Mouse (Mus musculus) adrenal gland, adult 2 months (tissue): Measurements from ENCODE around the gene Rnf115. TPM values are rescaled to one million over a fixed set of nuclear protein-coding genes. Genes with fewer than 3 reads are reported as not detected.
"Not testable (repeated sequence)": the region's sequence is repeated elsewhere in the genome, so short reads cannot be mapped to it uniquely, and the experiment has no call there.

Experiments used
- DNase-seq: peaks from one replicate; pipeline ENCODE4 v3.0.0; 2021
- polyA plus RNA-seq: library from polyadenylated mRNA; depleted of rRNA; stranded (reverse); fragments of >200 nt; gene quantifications from 2 replicates; pipeline ENCODE4 v1.2.3, GENCODE M21; 2012
- total RNA-seq, 2 experiments: library from RNA; stranded (reverse); gene quantifications; 2 replicates each; pipeline ENCODE4 v1.2.3; 2021

Gene Rnf115
- total and polyA plus RNA-seq, 3 experiments = 12.5 to 46.5 (median 39.4) TPM

DNA sequence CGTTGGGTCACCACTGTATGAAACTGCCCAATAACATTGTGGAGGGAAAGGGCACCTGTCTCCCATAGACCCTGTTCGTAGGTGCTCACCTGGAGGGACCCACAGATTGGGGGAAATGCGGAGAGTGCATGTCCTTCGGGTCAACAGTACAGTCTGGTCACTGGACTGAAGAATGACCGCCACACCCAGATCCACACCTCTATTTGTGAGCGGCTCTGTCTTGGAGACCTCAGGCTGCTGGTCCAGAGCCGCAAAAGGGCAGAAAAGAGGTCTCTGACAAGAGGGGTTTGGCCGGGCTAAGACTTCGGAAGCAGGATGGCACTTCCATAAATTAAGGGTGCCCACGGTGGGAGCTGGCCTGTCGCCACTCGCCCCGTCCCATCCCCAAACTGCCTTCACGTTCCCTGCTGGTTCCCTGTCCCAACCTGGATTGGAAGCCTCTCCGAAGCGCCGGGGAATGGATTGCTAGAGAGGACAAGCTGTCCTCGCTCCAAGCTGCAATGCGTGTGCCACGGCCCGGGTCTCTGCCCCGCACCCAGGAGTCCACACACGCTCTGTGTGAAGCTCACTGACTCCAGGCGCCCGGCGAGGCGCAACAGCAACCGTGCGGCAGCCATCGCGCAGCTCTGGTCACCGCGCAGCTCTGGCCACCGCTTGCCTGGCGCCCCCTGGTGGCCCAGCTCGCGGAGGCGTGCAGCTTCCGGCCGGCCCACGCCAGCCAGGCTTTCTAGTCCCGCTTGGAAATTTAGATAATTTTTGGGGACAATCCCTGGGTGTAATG lies 19.4 kb upstream of the Rnf115 start, which contains the start of gene Nudt17:
Gene Nudt17 (minus strand): TSS at position 660 of the 781 bp plus-strand sequence.
- DNase-seq = peak; percentile 86

DNA sequence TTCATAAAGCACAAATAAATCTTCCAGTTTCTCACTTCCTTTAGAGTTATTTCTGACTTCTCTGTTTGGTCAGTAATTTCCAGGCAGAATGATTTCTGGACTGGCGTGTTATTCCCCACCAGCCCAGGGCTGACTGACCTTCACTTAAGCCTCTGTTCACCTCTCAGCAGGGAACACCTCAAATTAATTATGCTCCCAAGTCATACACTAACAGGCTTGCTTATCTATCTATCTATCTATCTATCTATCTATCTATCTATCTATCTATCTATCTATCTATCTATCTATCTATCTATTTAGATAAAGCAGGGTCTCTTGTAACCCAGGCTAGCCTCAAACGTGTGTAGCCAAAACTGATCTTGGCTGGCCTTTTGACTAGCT lies 18.8 kb upstream of the Rnf115 start:
- no peak for DNase-seq

DNA sequence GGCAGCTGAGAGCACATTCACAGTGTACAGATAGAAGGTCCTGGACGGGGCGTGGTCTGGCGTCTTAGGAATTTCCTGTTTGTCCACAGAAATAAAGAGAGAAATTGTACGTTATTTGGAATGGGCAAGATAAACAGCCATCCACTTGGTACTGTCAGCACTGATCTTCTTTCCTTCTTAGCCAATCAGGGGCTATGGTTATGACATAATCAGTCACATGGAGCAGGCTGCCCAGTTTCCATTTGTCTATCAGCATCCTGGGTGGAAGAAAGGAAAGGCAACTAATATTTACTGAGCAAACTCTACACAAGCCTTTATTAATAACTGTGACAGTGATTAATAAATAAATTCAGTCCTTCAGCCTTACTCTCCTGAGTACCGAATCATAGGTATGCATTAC lies 13.2 kb upstream of the Rnf115 start:
- no peak for DNase-seq

DNA sequence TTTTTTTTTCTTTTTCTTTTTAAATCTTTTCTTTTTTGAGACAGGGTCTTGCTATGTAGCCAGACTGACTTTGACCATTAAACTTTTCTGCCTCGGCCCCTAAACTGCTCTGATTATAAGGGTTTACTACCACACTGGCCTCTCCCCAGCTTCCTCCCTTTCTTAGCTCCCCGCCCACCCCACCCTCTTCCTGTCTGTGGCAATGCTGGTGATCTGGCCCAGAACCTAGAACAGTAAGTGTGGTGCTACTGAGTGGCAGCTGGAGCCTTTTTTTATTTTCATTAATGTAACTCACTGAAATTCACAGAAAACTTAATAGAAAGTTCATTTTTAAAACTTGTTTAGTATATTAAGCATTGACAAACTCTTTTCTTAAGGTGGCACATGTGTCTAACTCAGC lies 11.6 kb upstream of the Rnf115 start:
- DNase-seq = no peak

DNA sequence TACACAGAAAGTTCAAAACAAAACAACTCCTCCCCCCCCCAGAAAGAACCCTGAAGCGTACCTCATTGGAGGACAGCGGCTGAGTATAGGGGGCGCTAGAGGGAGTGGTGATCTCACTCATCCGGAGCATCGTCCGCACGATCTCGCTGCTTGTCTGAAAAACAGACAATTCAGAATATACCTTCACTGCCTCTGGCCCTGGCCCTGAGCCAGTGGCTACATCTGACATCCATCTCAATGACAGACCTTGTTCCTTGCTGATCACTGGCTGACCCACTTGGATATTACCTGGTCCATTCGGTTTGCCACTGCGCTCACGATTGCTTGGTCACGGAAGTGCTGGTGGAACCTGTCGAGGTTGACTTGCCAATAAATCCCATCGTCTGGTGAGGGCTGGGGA lies 8.3 kb upstream of the Rnf115 start:
- peak; percentile 49 for DNase-seq

DNA sequence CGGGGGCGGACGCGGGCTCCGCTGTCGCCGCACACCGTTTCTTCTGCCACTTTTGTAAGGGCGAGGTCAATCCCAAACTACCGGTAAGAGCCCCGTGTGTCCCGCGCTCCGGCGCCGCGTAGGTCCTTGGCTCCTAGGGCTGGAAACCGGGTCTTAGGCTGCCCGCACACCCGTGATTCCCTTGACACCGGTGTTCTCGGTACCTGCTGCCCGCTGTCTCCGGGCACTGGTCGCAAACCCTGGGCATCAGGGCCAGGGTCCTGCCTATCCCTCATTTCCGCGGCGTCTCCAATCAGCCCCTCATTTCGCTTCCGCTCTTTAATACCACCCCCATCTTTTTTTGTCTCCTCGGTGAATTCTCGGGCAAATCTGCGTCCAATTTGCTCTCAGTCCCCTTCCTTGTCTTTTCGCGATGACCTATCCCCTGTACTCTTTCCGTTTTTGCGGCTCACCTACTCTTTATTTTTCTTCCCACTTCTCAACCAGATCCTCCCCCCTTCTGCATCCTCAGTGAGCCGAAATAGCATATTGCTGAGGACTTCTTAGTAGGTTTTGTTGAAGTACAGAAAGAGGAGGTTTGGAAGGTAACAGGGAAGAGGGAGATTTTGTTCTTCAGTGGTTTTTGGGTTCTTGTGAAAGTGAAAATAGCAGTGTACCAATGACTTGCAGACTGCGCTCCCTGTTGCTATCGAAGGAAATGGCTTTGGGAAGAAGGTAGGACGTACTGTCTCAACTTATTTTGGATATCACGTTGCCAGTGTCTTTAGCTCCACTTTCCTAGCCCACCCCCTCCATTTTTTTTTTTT lies 567 bp downstream of the Rnf115 start:
- DNase-seq = peak; percentile 34

DNA sequence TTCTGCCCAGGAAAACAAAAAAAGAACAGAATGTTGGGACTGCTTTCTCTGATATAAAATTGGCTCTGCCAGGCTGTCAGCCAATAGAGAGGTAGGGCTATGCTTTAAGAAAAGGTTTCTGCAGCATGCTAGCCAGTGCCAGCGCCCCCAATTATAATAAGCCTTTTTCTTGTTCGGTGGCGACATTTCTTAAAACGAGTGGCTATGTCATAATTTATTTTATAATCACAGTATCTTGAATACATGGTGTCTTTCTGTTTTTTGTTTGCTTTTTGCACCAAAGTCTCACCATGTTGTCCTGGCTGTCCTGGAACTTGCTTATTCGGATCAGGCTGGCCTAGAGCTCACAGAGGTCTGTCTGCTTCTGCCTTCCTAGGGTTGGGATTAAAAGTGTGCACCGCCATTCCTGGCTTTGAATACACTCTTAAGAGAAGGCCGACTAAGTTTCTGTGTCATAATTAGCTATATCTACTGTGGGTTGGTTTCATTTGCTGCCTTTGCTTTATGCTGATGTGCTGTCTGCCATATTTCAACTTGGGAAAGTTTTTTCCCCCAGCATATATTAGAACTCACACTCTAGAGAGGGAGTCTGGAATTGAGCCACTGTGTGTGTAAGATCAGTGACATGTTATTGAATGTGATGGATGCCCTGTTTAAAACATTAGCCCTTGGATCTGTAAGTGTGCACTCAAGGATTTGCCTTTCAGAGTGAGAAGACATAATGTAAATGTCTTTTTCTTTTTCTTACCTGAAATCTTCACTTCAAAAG lies 1.4 kb downstream of the Rnf115 start:
- no peak for DNase-seq

DNA sequence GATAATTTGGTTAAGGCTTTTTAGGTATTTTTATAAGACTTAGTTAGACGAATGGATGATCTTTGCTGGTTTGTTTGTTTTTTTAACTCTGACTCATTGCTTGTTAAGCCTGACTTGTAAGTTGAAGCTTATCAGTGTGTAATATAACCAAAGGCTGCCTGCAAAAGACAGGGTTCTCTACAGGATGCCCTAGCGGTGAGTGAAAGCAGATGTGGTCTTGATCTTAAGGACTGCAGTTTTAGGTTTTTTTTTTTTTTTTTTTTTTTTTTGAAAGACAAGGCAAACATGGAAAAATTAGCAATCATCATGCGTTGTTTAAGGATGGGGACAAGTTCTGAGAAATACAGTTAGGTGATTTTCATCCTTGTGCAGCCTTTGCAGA lies 1.9 kb downstream of the Rnf115 start:
- no peak for DNase-seq

DNA sequence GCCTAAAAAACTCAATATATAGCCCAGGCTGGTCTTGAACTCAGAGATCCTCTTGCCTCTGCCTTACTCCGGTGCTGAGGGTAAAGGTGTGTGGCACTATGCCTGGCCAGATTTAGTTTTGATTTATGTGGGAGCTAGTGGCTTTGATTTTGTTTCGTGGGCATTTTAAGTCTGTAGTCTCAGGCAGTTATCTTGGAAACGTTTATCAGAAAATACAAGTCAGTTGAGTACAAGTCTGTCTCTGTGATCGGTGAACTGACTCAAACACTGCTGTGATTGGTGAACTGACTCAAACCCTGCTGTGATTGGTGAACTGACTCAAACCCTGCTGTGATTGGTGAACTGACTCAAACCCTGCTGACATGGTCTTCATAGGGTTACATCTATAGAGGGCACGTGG lies 3.3 kb downstream of the Rnf115 start:
- no peak for DNase-seq

DNA sequence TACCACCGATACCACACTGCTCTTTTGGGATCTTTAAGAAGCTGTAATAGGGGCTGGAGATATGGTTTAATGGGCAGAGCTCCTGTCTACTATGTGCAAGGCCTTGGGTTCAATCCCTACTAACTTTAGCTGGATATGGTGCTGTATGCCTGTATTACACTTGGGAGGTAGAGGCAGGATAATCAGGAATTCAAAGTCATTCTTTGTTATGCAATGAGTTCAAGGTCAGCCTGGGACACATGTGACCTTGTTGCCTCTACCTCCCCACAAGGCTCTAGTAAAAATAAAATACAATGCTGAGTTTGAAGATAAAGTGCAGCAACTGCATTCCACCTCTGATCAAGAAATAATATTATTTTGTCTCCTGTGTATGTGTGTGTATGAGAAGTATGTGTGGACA lies 6.5 kb downstream of the Rnf115 start:
- no peak for DNase-seq

DNA sequence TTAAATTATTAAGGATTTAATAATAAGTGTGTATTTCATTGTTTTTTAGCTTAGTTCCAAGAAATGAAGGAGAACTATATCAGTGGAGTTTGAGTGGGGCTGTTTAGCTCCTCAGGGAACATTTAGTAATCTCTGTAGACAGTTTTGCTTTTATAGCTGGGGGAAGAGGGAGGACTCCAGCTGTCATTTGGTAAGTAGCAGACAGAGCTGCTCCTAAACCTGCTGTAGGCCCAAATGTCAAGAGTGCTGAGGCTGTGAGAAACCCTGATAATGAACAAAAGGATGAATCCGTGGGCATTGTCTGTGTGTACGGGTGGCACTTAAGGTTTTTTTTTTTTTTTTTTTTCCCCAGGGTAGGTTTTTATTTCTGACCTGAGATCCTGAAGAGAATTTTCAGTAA lies 7.7 kb downstream of the Rnf115 start:
- no peak for DNase-seq

DNA sequence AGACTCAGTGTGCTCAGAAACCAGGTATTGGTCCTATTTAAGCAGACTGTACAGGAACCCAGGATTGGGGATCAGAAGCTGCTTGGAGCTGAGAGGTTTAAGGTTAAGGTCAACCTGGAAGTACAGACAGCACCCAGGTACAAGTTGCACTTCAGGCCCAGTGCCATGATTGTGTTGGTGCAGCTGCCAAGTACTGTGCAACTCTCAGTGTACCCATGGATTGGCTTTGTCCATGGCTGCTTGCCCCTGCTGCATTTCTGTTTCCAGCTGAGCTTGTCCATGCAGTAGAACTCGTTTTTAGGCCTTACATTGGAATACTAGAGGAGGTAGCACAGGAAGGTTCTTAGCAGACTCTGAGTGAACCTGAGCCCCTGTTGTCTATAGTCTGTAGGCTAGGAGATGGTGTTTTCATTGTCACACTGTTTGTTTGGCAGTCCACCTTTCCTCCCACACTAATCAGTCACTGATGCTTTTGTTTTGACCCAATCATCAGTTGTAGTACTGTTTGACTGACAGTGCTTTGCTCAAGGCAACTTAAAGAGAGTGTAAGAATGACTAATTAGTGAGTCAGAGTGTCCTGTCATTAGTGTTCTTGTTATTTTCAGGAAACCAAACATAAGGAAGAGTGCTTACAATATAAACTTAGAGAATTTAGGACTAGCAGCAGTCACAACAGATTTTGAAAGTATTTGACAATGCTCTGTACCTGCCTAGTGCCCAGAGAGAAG lies 9.7 kb downstream of the Rnf115 start:
- DNase-seq = peak; percentile 33

DNA sequence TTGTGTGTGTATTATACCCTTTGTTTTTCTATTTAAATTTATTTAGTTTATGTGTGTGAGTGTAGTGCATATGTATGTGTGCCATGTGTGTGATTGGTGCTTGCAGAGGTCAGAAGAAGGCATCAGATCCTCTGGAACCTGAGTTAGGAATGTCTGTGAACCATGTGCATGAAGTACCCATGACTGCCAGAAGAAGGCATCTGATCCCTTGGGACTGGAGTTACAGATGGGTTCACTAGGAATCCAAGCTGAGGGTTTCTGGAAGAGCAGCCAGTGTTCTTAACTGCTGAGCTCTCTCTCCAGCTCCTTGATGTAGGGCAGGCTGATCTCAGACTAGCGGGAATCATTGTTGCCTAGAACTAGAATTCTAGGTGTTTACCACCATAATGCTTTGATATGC lies 10.5 kb downstream of the Rnf115 start:
- no peak for DNase-seq

DNA sequence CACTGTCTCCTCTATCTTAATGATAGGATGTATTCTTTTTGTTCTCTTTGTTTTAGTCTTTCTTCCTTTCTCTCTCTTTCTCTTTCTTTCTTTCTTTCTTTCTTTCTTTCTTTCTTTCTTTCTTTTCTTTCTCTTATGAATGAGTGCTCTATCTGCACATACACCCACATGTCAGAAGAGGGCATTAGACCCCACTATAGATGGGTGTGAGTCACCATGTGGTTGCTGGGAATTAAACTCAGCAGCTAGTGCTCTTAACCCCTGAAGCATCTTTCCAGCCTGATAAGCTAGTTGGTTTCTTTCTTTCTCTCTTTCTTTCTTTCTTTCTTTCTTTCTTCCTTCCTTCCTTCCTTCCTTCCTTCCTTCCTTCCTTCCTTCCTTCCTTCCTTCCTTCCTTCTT lies 12.8 kb downstream of the Rnf115 start:
- not testable (repeated sequence) for DNase-seq

DNA sequence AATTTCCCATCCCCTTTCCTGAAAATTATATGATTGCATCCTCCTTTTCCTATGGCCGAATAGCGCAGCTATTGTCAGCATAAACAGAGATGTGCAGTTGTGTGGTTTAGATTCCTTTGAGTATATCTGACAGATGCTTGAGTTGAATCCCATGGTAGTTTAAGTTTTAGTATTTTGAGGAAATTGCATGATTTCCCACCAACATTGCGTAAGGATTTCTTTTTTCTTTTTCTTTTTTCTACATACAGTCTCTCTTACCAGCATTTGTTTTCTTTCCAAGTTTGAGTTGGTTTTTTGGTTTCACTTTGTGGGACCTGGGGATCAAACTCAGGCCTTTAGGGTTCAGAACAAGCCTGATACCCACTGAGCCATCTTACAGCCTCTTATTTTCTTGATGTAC lies 16.9 kb downstream of the Rnf115 start:
- DNase-seq = no peak

DNA sequence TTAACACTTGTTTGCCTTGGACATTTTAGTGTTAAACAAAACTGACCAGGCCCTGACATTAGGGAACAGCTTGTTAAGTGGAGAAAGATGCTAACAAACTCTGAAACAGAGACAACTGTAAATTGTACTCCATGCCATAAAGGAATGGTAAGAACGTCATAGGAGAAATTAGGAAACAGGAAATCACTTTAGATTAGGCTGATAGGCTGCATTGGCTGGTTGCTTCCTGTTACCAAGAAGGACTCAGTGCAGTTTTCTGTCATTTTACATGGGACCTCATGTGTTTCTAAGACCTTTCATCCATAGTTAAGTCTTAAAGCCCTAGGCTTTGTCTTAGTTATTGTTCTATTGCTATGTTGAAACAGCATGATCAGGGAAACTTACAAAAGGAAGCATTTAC lies 19.4 kb downstream of the Rnf115 start:
- DNase-seq = no peak

DNA sequence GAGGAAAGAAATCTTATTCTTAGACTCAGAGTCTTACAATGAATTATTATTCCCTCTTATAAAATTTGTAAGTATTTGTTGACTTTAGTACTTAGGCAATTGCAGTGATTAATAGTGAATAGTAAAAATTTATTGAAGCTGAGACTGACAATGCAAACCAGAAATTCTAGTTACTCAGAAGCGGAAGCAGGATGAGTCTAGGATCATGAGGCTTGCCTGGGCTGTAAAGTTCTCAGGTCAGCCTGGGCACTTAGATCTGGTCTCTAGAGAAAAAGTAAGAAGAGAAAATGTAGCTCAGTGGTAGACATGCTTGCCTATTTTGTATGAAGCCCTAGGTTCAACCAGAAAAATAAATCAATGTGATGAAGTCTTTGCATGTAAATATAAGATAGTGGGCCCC lies 28.5 kb downstream of the Rnf115 start:
- no peak for DNase-seq

DNA sequence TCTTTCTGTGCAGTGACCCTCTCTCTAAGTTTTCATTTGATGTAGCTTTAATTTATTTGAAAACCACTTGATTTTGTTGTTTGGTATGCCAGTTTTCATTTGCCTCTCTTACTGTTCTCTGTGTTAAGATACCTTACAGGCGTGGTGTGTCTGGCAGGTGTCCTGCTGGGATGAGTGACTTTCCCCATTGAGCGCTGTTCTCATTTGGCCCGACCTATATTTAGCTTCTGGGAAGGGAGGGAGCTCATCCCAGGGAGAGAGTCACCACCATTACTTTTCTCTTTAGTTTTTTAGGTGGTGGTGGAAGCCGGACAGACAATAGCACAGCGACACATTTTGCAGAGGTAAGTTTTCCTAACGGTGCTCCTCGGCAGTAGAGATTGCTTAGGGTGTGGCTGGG lies 30.2 kb downstream of the Rnf115 start:
- no peak for DNase-seq

DNA sequence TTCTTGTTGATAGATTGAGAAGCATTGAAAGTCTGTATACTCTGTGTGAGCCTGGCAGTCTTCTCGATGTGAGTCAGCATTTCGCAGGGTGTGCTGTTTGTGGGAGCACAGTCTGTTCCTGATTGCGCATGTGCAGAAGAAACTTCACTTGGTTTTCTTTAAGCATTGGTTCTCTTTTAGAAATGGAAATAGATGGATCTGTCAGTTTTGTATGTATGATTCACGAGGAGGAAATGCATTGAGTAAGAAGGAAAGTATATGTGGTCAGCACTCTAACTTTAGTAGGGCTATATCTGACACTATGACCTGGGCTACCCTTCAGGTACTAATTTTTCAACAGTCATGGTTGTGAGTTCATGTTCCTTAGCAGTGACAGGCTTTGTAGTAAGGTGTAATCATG lies 32.2 kb downstream of the Rnf115 start:
- DNase-seq = no peak

DNA sequence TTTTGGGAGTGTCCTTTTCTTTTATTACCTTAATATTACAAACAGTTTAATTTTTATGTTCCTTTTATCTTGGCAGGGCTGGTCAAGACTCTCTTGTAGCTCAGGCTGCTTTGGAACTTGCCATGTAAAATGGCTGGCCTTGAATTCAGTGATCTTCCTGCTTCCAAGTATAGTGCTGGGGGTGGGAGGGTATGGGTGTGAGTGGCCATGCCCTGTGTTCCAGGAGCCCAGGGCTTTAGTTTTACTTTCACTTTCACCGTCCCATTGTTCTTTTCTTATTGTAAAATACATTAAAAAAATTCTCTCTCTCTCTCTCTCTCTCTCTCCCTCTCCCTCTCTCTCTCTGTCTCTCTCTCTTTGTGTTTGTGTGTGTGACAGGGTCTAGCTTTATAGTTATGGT lies 37.1 kb downstream of the Rnf115 start:
- peak; percentile 21 for DNase-seq

DNA sequence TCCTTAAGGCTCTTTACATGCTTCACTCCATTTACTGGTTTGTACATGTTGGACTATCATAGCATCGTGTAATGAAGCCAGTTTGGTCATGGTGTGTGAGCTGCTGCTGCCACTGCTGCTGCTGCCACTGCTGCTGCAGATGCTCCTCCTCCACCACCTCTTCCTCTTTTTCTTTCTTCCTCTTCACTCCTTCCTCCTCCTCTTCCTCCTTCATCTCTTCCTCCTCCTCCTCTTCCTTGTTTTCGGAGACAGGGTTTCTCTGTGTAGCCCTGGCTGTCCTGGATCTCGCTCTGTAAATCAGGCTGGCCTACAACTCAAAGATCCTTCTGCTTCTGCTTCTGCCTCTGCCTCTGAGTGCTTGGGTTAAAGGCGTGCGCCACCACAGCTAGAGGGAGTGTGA lies 42.5 kb downstream of the Rnf115 start:
- DNase-seq = no peak

DNA sequence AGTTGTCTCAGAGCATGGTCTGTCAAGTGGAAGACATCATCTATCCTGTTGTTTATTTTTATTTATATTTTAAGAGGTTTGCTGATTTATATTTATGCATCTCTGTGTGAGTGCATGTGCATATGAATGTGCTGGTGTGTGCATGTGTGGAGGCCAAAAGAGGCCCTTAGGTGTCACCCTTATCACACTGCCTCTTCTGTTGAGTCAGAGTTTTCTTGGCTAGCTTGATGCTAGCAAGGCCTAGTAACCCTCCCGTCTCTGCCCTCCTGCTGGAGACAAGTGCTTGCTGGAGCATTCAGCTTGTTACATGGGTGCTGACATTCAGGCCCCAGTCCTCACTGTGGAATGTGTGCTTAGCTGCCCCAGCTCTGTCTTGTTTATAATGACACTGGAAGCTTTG lies 45.5 kb downstream of the Rnf115 start:
- peak; percentile 12 for DNase-seq
